Mouse (Mus musculus) right cerebral cortex, postnatal 4 days (tissue): ENCODE measurements around the gene Gm10220.
"Not testable (repeated sequence)": the region's sequence is repeated elsewhere in the genome, so short reads cannot be mapped to it uniquely, and the experiment has no call there.

ENCODE experiments used
- DNase-seq: peaks from one replicate; pipeline ENCODE4 v3.0.0-alpha.2; 2022

Gm10220 gene

DNA sequence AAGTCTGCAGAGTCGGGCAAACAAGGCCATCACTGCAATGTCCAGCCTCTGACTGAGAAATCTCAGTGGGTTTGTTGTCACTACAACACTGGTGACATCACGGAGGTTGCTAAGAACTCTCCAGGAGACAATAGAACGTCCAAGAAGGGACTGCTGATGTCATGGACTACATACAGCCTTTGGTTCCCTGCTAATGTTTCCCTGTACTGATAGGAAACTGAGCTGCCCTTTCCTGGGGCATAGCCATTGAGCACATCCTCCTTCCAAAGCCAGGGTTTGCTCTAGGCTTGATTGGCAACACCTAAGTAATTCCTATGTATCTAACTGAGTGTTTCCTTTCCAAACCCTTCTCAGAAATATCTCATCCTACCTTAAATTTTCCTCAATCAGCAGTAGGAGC, at the start of gene Gm10220:
TSS of gene Gm10220 (minus strand) at position 101 of the 400 bp plus-strand sequence.
- DNase-seq, result not testable (repeated sequence)

DNA sequence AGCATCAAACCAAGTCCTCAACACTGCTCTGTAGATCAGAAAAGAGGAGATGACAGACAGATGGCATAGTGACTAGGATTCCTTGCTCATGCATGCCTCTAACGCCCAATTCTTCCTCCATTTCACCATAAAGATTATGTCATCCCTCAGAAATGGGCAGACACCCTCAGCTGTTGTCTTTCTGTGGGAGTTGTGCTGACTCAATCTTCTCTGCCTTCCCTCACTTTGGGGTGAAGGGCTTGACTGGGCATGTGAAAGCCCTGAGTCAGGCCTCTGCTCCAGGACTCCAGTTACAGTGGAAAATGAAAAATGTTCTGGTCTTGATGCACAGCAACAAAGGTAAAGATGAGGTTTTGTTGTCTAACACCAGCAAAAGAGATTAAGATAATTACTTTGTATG, 48.6 kb upstream of the Gm10220 start:
- DNase-seq, result no peak

DNA sequence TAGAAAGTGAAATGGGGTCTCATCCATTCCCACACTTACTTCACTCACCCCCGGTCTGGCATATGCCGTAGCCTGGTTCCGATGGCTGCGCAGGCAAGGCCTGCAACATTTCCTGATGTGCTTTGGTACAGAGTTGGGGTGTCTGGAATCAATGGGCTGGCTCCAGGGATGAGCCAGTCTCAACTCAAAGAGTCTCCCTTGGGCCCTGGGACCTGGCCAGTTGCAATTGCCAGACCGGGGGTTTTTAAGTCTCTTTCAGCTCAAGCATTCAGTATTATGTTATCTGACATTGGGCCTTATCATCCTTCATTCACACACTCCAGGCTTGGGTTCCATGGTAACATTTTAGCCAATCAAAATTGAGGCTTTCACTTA, 44.6 kb upstream of the Gm10220 start:
- no peak for DNase-seq

DNA sequence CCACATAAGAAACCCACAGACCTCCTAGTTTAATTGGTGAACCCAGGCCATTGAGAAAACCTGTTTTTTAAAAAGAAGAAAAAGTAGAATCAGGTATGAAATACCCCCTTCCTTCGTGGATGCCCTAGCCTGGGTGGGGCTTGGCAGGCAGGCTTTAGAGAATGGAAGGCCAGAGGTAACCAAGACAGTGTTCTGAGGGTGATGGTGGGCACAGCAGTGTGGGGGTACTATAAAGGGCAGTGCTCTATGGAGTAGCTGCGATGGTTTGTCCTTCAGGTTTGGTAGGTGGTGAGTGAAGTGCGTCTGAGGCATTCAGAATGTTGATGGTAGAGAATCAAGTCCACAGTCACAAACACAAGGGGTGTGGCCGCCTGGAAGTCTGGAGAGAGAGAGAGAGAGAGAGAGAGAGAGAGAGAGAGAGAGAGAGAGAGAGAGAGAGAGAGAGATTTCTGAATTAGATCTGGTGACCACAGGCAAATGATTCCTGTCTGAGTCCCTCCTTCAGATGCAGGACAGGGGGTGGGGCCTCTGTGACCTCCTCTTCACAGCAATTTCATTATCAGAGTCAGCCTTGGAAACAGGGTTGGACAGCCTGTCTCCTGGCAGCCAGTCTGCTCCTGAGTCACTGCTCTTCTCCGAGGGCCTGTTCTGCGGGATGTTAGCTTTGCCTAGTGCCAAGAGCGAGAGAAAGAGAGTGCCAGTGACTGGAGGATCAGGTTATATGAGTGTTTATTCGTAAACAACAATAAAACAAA, 44.0 kb upstream of the Gm10220 start:
- no peak for DNase-seq

DNA sequence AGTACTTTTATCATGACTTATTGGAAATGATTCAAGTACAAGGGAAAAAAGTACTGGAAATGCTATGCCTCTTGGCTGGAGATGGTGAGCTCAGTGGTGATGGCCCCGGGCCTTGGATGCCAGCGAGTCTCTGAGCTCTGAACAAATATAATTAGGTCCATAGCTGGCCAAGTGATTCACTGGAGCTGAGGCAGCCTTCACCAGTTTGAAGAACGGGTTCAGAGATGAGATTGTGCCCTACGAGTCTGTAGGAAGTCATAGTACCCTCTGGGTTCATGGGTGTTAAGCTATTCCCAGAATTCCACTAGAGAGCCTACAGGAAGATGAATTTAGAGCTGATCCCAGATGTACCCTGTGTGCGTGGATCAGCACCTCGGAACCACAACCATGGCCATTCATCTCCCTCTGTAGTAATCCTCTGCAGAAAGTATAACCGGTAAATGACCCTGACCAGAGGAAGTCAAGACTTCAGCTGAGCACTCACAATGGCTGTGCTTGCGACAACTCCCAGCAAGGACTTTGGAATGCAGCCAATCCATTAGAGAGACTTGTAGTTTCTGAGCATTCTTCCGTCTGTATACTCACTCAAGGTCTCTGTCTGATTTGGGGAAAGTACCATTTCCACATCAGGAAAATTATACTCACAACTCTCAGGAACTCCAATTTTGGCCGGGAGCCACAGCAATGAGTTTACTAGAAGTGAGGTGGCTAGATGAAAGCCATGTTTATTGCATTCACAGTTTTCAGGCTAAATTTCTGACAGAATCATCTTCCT, 36.4 kb upstream of the Gm10220 start:
- DNase-seq, result peak; percentile 5

DNA sequence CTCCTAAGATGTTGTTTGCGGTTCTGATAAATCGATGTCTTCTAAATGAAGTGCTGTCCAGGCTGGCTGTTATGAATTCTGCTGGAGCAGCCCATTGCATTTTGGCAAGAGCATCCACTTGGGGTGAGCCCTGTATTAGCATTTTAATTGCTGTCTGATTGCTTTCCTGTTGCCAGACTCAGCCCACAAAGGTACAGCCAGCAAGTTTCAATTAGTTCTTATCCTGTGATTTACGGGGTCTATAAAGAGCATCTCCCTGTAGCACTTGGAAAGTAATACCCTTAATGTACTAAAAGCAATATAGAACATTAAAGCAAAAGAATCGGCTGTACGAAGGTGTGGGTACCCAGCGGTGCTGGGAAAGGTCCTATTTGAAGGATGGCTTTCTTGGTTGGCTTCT, 21.7 kb upstream of the Gm10220 start:
- DNase-seq, result no peak

DNA sequence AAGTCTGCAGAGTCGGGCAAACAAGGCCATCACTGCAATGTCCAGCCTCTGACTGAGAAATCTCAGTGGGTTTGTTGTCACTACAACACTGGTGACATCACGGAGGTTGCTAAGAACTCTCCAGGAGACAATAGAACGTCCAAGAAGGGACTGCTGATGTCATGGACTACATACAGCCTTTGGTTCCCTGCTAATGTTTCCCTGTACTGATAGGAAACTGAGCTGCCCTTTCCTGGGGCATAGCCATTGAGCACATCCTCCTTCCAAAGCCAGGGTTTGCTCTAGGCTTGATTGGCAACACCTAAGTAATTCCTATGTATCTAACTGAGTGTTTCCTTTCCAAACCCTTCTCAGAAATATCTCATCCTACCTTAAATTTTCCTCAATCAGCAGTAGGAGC, 16.0 kb downstream of the Gm10220 start, which contains the start of gene 5031410I06Rik:
TSS of gene 5031410I06Rik (minus strand) at position 101 of the 400 bp plus-strand sequence.
- DNase-seq, result not testable (repeated sequence)

DNA sequence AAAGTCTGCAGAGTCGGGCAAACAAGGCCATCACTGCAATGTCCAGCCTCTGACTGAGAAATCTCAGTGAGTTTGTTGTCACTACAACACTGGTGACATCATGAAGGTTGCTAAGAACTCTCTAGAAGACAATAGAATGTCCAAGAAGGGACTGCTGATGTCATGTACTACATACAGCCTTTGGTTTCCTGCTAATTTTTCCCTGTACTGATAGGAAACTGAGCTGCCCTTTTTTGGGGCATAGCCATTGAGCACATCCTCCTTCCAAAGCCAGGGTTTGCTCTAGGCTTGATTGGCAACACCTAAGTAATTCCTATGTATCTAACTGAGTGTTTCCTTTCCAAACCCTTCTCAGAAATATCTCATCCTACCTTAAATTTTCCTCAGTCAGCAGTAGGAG, 32.0 kb downstream of the Gm10220 start, which contains the start of gene Gm10471:
TSS of gene Gm10471 (minus strand) at position 101 of the 400 bp plus-strand sequence.
- not testable (repeated sequence) for DNase-seq

DNA sequence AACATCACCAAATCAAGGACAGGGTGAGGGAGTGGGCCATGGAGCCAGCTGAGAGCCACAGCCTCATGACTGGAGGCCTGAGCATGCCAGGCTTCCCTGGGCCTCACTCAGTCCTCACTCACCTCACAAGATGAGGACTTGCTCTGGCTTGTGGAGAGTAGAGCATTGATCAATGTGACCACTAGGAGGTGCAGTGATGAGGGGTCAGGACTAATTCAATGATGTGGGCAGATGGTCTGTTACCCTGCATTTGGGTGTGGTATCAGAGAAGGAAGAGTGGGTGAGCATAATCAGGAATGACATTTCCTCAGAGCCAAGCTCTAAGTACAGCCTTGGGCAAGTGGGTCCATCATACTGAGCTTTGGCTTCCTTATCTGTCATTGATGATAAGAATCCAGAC, 42.2 kb downstream of the Gm10220 start:
- not testable (repeated sequence) for DNase-seq

DNA sequence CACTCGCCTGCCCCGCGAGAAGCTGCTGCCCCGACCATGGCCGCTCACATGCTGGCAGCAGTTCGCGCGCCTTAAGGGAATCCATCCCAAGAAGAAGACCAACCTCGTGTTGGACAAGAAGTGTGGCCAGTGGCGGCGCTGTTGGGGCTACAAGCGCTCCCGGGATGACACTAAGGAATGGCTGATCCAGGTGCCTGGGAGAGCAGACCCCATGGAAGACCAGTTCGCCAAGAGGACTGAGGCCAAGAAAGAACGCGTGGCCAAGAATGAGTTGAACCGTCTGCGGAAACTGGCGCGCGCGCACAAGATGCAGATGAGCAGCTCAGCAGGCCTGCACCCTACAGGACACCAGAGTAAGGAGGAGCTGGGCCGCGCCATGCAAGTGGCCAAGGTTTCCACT, 50.5 kb downstream of the Gm10220 start:
- no peak for DNase-seq
